Mouse (Mus musculus): ENCODE results near the gene Foxk1. TPM values are rescaled to one million over a fixed set of nuclear protein-coding genes. Genes with fewer than 3 reads are reported as not detected.

The Foxk1 gene
- total and polyA plus RNA-seq, 3 experiments, result 9.2 to 13.8 (median 13.2) TPM

DNA sequence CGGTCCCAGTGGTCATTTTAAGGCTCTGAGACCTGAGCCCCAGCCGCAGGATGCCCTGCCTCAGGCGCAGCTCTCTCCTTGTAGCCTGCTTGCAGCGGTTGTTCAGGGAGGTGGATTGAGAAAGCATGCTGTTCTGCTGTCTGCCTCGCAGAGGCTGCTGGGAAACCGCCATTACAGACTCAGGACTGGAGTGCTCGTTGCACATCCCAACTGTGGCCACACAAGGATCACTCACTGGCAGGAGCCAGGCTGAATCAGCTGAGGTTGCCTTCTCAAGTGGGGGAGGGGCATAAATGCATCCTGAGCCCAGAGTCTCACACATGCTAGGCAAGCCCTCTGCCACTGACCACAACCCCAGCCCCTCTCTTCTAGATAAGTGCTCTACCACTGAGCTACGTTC, 44.4 kb downstream of the Foxk1 start:
- H3K27ac ChIP-seq, result no peak overlapping the region
- intact Hi-C loops (cut with DNase I), result loop anchor here (5.0 kb wide), 2 partner anchors 458 to 1598 kb away; no protein-coding TSS in a partner anchor
- no peaks in the 10 kb centered on the region for H3K27me3 ChIP-seq (ENCODE audit: control insufficient read depth, insufficient read depth, low read length)
- H3K36me3 ChIP-seq (ENCODE audit: control insufficient read depth, insufficient read depth, low read length), result no peaks in the 10 kb centered on the region; the same call in 1 of the 2 replicates
- H3K4me1 ChIP-seq (ENCODE audit: control insufficient read depth, insufficient read depth, low read length), result peaks cover 21% of the 10 kb centered on the region
- 67% methylated on average over 8 of the region's 8 CpGs for WGBS
- no peak for DNase-seq
- no peak for TF ChIP-seq POLR2A (IDR thresholded peaks at IDR 0.05; ENCODE audit: insufficient read depth, low read depth, low read length)
- TF ChIP-seq EP300 (IDR thresholded peaks at IDR 0.05; ENCODE audit: insufficient read depth, low read depth, low read length), result no peak
- no peak for TF ChIP-seq CTCF (IDR thresholded peaks at IDR 0.05)
- peaks cover 4% of the 10 kb centered on the region for H3K79me2 ChIP-seq (replicated peaks; ENCODE audit: control insufficient read depth, insufficient read depth, low read length)
- no peak overlapping the region for H3K4me3 ChIP-seq
- no peak overlapping the region for H3K9ac ChIP-seq (ENCODE audit: low read depth, low read length)

DNA sequence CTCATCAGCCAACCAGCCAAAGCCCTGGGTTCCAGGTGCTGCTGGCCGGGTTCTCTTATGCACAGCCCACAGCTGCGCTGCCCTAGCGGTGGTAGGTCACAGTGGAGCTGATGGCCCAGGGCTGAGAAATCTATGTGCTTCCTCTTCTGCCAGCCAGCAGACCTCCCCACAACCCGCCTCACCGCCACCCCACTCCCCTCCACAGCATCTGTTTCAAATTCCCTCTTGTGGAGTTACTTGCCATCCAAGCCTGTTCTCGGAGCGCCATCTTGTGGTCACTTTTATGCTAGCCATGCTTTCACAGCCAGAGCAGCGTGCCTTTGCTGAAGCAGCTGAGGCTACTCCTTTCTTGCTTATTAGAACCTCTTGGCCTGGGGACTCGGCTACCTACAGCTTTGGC, 46.8 kb downstream of the Foxk1 start:
- H3K4me1 ChIP-seq (ENCODE audit: control insufficient read depth, insufficient read depth, low read length), result peaks cover 9% of the 10 kb centered on the region
- no peak overlapping the region for H3K4me3 ChIP-seq
- no peaks in the 10 kb centered on the region for H3K27me3 ChIP-seq (ENCODE audit: control insufficient read depth, insufficient read depth, low read length)
- 13% methylated on average over 9 of the region's 9 CpGs for WGBS
- H3K79me2 ChIP-seq (replicated peaks; ENCODE audit: control insufficient read depth, insufficient read depth, low read length), result peaks cover 2% of the 10 kb centered on the region; the same call in 1 of the 2 replicates
- intact Hi-C loops (cut with DNase I), result loop anchor here (1.0 to 5.0 kb wide), 5 partner anchors 47 to 1601 kb away; partner anchors contain the start of gene Foxk1
- TF ChIP-seq CTCF (IDR thresholded peaks at IDR 0.05) (peak; percentile 96), POLR2A (IDR thresholded peaks at IDR 0.05; ENCODE audit: insufficient read depth, low read depth, low read length) (no peak), EP300 (IDR thresholded peaks at IDR 0.05; ENCODE audit: insufficient read depth, low read depth, low read length) (peak; percentile 97)
- H3K9ac ChIP-seq (ENCODE audit: low read depth, low read length), result no peak overlapping the region
- H3K27ac ChIP-seq, result no peak overlapping the region
- peak; percentile 85 to 90 for DNase-seq
- H3K36me3 ChIP-seq (ENCODE audit: control insufficient read depth, insufficient read depth, low read length), result no peaks in the 10 kb centered on the region; the same call in 1 of the 2 replicates

DNA sequence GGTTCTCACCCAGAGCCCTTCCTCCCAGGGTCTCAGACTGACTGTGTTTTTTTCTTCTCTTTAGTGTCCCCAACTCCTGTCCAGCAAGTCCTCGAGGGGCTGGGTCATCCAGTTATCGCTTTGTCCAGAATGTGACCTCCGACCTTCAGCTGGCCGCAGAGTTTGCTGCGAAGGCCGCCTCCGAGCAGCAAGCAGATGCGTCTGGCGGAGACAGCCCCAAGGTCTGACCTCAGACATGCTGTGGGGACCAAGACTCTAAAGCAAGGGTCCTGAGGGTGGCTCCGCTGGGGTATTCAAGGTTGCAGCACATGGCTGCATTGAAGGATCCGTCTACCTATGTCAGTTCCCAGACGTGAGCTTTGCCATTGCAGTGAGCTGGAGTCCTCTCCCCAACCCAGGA, 47.3 kb downstream of the Foxk1 start:
- DNase-seq, result no peak
- TF ChIP-seq EP300 (IDR thresholded peaks at IDR 0.05; ENCODE audit: insufficient read depth, low read depth, low read length) (no peak), POLR2A (IDR thresholded peaks at IDR 0.05; ENCODE audit: insufficient read depth, low read depth, low read length) (no peak), CTCF (IDR thresholded peaks at IDR 0.05) (no peak)
- 59% methylated on average over 12 of the region's 12 CpGs for WGBS
- Histone ChIP-seq H3K36me3 (ENCODE audit: control insufficient read depth, insufficient read depth, low read length) (no peaks in the 10 kb centered on the region; the same call in 1 of the 2 replicates), H3K4me3 (no peak overlapping the region), H3K9ac (ENCODE audit: low read depth, low read length) (no peak overlapping the region), H3K27ac (no peak overlapping the region), H3K79me2 (replicated peaks; ENCODE audit: control insufficient read depth, insufficient read depth, low read length) (no peaks in the 10 kb centered on the region), H3K27me3 (ENCODE audit: control insufficient read depth, insufficient read depth, low read length) (no peaks in the 10 kb centered on the region), H3K4me1 (ENCODE audit: control insufficient read depth, insufficient read depth, low read length) (peaks cover 7% of the 10 kb centered on the region)
- intact Hi-C loops (cut with DNase I), result loop anchor here (1.0 to 5.0 kb wide), 5 partner anchors 47 to 1601 kb away; partner anchors contain the start of gene Foxk1

DNA sequence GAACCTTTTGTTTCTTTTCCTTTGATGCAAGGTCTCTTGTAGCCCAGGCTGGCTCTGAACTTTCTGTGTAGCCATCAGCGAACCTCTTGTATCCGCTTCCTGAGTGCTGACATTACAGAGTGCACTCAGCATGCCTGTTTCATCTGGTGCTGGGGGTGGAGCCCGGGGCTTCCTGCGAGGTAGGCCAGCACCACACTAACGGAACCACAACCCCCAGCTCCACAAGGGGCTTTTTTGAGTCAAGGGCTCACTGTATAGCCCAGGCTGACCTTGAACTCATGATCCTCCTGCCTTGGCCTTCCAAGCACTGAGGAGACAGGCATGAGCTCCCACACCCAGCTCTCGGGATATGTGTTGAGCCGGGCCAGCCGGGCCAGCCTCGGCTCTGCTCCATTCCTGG, 49.5 kb downstream of the Foxk1 start:
- no peak for TF ChIP-seq CTCF (IDR thresholded peaks at IDR 0.05)
- no peak for TF ChIP-seq POLR2A (IDR thresholded peaks at IDR 0.05; ENCODE audit: insufficient read depth, low read depth, low read length)
- TF ChIP-seq EP300 (IDR thresholded peaks at IDR 0.05; ENCODE audit: insufficient read depth, low read depth, low read length), result no peak
- H3K4me1 ChIP-seq (ENCODE audit: control insufficient read depth, insufficient read depth, low read length), result peaks cover 2% of the 10 kb centered on the region; the same call in 1 of the 2 replicates
- WGBS, result 93% methylated on average over 9 of the region's 9 CpGs
- H3K36me3 ChIP-seq (ENCODE audit: control insufficient read depth, insufficient read depth, low read length), result no peaks in the 10 kb centered on the region
- no peaks in the 10 kb centered on the region for H3K27me3 ChIP-seq (ENCODE audit: control insufficient read depth, insufficient read depth, low read length)
- no peak overlapping the region for H3K4me3 ChIP-seq
- DNase-seq, result no peak
- H3K27ac ChIP-seq, result no peak overlapping the region
- intact Hi-C loops (cut with DNase I), result loop anchor here (10.0 kb wide), 1 partner anchor 1206 kb away; the partner anchor contains the start of gene Sdk1
- no peak overlapping the region for H3K9ac ChIP-seq (ENCODE audit: low read depth, low read length)
- no peaks in the 10 kb centered on the region for H3K79me2 ChIP-seq (replicated peaks; ENCODE audit: control insufficient read depth, insufficient read depth, low read length)

DNA sequence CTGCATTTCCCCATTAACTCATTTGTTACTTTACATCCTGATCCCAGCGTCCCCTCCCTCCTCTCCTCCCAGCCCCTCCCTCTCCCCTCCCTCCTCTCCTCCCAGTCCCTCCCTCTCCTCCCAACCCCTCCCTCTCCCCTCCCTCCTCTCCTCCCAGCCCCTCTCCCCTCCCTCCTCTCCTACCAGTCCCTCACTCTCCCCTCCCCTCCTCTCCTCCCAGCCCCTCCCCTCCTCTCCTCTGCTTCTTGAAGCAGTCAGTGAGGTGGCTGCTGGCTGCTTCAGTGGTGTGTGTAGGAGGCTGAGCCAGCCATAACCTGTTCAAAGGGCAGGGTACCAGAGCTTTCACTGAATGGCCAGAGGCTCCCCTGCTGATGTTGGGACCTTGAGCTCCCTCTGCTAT, 50.5 kb downstream of the Foxk1 start:
- 43% methylated on average over 1 of the region's 1 CpGs for WGBS
- Histone ChIP-seq H3K4me1 (ENCODE audit: control insufficient read depth, insufficient read depth, low read length) (peaks cover 2% of the 10 kb centered on the region; the same call in 1 of the 2 replicates), H3K9ac (ENCODE audit: low read depth, low read length) (no peak overlapping the region), H3K36me3 (ENCODE audit: control insufficient read depth, insufficient read depth, low read length) (no peaks in the 10 kb centered on the region), H3K27ac (no peak overlapping the region), H3K79me2 (replicated peaks; ENCODE audit: control insufficient read depth, insufficient read depth, low read length) (no peaks in the 10 kb centered on the region), H3K4me3 (no peak overlapping the region), H3K27me3 (ENCODE audit: control insufficient read depth, insufficient read depth, low read length) (no peaks in the 10 kb centered on the region)
- no peak for TF ChIP-seq POLR2A (IDR thresholded peaks at IDR 0.05; ENCODE audit: insufficient read depth, low read depth, low read length)
- TF ChIP-seq EP300 (IDR thresholded peaks at IDR 0.05; ENCODE audit: insufficient read depth, low read depth, low read length), result no peak
- no peak for TF ChIP-seq CTCF (IDR thresholded peaks at IDR 0.05)
- intact Hi-C loops (cut with DNase I), result loop anchor here (10.0 kb wide), 1 partner anchor 1207 kb away; the partner anchor contains the start of gene Sdk1
- DNase-seq, result no peak

DNA sequence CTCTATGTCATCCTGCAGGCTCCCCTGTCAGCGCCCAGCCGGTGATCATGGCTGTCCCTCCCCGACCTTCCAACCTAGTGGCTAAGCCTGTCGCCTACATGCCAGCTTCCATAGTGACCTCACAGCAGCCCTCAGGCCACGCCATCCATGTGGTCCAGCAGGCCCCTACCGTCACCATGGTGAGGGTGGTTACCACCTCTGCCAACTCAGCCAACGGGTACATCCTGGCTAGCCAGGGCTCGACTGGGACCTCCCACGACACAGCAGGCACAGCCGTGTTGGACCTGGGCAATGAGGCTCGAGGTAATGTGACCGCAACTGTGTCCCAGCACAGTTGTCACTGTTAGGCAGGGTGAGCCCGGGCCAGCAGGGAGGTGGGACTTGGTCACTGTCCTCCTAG, 52.4 kb downstream of the Foxk1 start:
- no peak overlapping the region for H3K27ac ChIP-seq
- H3K79me2 ChIP-seq (replicated peaks; ENCODE audit: control insufficient read depth, insufficient read depth, low read length), result no peaks in the 10 kb centered on the region
- WGBS, result 95% methylated on average over 13 of the region's 13 CpGs
- H3K4me3 ChIP-seq, result no peak overlapping the region
- TF ChIP-seq EP300 (IDR thresholded peaks at IDR 0.05; ENCODE audit: insufficient read depth, low read depth, low read length) (no peak), CTCF (IDR thresholded peaks at IDR 0.05) (no peak), POLR2A (IDR thresholded peaks at IDR 0.05; ENCODE audit: insufficient read depth, low read depth, low read length) (no peak)
- intact Hi-C loops (cut with DNase I), result loop anchor here (10.0 kb wide), 1 partner anchor 1209 kb away; the partner anchor contains the start of gene Sdk1
- no peak overlapping the region for H3K9ac ChIP-seq (ENCODE audit: low read depth, low read length)
- H3K4me1 ChIP-seq (ENCODE audit: control insufficient read depth, insufficient read depth, low read length), result 0 out of 2 replicates have a peak, but pooled peaks cover 2% of the 10 kb centered on the region
- H3K36me3 ChIP-seq (ENCODE audit: control insufficient read depth, insufficient read depth, low read length), result no peaks in the 10 kb centered on the region
- no peaks in the 10 kb centered on the region for H3K27me3 ChIP-seq (ENCODE audit: control insufficient read depth, insufficient read depth, low read length)
- no peak for DNase-seq

Data from heart, adult 2 months (tissue).